Mouse (Mus musculus) MEL-GATA-1-ER (cell line): ENCODE measurements at regions not wholly inside any gene's neighbourhood (a gene's known extent, or its start where the extent isn't known, plus 50 kb on each side); places are given as distances from the start of the nearest gene placed in this dataset.

Source experiments
- DNase-seq: peaks from one replicate; pipeline ENCODE4 v3.0.0-alpha.2; 2012; ENCODE audit warnings: low read depth; ENCODE audit errors: extremely low read depth

- DNase-seq: no peak
Measured at GRCm38 (mm10) chr3:117038280-117038927, 69.6 kb upstream of the Palmd start.
